Mouse (Mus musculus): ENCODE data around the gene Kank1. TPM values are rescaled to one million over a fixed set of nuclear protein-coding genes. Genes with fewer than 3 reads are reported as not detected.
"Not testable (repeated sequence)": the region's sequence is repeated elsewhere in the genome, so short reads cannot be mapped to it uniquely, and the experiment has no call there.

Kank1 gene
- polyA plus RNA-seq, 1 experiment from 2014 or later: 66.9 TPM

DNA sequence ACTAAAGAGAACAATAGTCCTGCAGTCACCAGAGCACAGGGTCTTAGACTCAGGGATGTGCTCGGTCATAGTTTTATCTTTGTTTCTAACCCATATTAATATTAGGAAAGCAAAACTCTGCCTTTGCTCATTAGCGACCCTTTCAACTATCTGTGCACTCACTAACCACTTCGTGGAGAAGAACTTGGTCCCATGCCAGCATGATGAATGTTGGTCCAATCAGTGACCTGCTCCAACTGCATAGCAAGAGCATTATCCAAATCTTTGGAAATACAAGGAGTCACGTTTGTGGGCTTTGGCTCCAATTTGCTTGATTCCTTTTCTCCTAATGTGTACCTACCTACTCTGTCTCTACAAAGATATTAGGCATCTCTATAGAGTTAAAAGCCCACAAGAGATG lies 204.0 kb downstream of the Kank1 start:
- Histone ChIP-seq H3K4me1 (replicated peaks) (peaks cover 6% of the 10 kb centered on the region; the same call in 1 of the 2 replicates), H3K27ac (no peak overlapping the region), H3K4me3 (replicated peaks) (no peak overlapping the region), H3K9me3 (no peaks in the 10 kb centered on the region), H3K9ac (replicated peaks) (no peak overlapping the region), H3K27me3 (no peaks in the 10 kb centered on the region), H3K36me3 (0 out of 2 replicates have a peak, but pooled peaks cover 5% of the 10 kb centered on the region), H3K4me2 (no peak overlapping the region)
- 88% methylated on average over 4 of the region's 4 CpGs for whole genome bisulfite sequencing
- no peak for ATAC-seq (ENCODE audit: insufficient number of reproducible peaks, insufficient read depth, low FRiP score, low TSS enrichment, low read depth)

DNA sequence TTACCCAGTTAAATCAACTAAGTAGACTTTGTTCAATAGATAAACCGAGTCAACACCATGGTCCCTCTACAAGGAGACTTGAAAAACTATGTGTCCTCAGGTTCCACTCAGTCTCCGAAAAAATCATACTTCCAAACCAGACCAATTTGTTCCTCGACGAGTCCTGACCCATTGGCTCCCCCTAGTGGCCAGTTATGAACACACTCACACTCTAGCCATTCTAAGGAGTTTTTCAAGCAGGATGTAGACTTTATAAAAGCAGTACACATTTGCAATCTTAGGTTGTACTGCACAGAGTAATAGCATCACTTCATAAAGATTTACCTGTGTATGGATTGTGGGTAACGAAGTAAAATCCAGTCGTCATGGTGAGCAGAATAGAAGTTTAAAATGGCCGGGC lies 208.3 kb downstream of the Kank1 start:
- H3K36me3 ChIP-seq: no peaks in the 10 kb centered on the region
- peaks cover 4% of the 10 kb centered on the region; the same call in 1 of the 2 replicates for H3K27me3 ChIP-seq
- no peak overlapping the region for H3K4me2 ChIP-seq
- no peak overlapping the region for H3K27ac ChIP-seq
- H3K4me3 ChIP-seq (replicated peaks): no peak overlapping the region
- no peak overlapping the region for H3K9ac ChIP-seq (replicated peaks)
- H3K4me1 ChIP-seq (replicated peaks): no peaks in the 10 kb centered on the region
- H3K9me3 ChIP-seq: no peaks in the 10 kb centered on the region
- 25% methylated on average over 7 of the region's 7 CpGs for WGBS
- no peak; the same call in 1 of the 2 replicates for ATAC-seq (ENCODE audit: insufficient number of reproducible peaks, insufficient read depth, low FRiP score, low TSS enrichment, low read depth)

DNA sequence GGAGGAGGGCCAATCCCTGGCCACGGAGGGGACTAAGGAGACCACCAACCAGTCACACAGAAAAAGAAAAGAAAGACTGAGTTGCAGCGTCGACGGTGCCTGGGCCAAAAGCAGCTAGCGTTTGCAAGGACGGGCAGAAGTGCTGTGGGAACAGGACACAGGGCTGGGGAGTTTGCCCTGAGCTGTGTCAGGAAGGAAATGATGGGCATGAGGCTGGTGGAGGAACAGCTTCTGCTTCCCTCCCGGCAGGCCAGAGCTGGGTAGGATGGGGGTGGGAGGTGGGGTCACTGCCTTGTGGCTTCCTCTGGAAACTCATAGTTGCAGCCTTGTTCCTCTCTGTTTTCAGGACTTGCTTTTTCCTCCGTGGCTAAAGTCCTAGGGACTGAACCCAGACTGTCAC lies 209.1 kb downstream of the Kank1 start:
- Histone ChIP-seq H3K4me2 (no peak overlapping the region), H3K27ac (no peak overlapping the region), H3K27me3 (peaks cover 4% of the 10 kb centered on the region; the same call in 1 of the 2 replicates), H3K9me3 (no peaks in the 10 kb centered on the region), H3K36me3 (no peaks in the 10 kb centered on the region), H3K9ac (replicated peaks) (no peak overlapping the region), H3K4me3 (replicated peaks) (no peak overlapping the region), H3K4me1 (replicated peaks) (no peaks in the 10 kb centered on the region)
- no peak for ATAC-seq (ENCODE audit: insufficient number of reproducible peaks, insufficient read depth, low FRiP score, low TSS enrichment, low read depth)
- WGBS: 71% methylated on average over 8 of the region's 8 CpGs

DNA sequence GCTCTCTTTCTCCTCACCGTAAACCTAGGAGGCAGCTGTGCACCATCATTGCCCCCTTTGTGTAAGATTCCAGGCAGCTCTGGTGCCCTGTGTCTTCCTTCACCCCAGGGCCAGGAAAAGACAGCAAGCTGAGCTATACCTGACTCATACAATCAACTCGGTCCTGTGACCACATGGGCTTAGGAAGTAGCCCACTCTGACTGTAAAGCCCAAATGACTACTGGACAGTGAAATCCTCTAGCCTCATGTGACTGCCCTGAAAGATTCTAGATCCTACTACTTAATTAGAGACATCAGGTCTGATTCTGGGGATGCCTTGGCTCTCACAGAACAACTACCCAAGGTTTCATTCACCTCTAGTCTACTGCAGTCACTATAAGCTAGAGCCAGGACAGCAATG lies 209.9 kb downstream of the Kank1 start:
- no peak overlapping the region for H3K4me2 ChIP-seq
- 80% methylated on average over 2 of the region's 2 CpGs for WGBS

DNA sequence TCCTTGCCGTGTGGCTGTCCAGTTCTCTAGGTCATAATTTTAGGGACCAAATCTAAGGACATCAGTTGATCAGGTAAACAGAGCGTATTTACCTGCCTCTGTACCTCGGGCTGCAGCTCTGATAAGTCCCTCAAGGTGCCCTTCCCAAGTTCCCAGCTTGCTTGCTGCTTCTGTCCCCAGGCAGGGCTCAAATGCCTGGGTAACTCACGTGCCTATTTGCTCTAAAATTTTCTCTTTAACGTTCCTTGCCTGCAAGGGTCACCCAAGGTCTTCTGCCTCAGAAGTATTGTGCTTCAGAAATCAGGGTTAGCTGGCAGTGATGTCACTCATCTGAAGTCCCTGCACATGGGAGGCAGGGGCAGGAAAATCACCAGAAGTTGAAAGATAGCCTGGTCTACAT lies 210.6 kb downstream of the Kank1 start:
- 65% methylated on average over 5 of the region's 5 CpGs for WGBS
- no peaks in the 10 kb centered on the region for H3K36me3 ChIP-seq
- no peak overlapping the region for H3K27ac ChIP-seq
- no peaks in the 10 kb centered on the region for H3K9me3 ChIP-seq
- no peak overlapping the region for H3K4me2 ChIP-seq
- no peak overlapping the region for H3K9ac ChIP-seq (replicated peaks)
- H3K4me3 ChIP-seq (replicated peaks): no peak overlapping the region
- H3K27me3 ChIP-seq: peaks cover 4% of the 10 kb centered on the region; the same call in 1 of the 2 replicates
- H3K4me1 ChIP-seq (replicated peaks): no peaks in the 10 kb centered on the region
- no peak for ATAC-seq (ENCODE audit: insufficient number of reproducible peaks, insufficient read depth, low FRiP score, low TSS enrichment, low read depth)

More for the DNA sequence above, 209.9 kb downstream of the Kank1 start:
- Histone ChIP-seq H3K27ac (no peak overlapping the region), H3K36me3 (no peaks in the 10 kb centered on the region), H3K9me3 (no peaks in the 10 kb centered on the region), H3K27me3 (peaks cover 4% of the 10 kb centered on the region; the same call in 1 of the 2 replicates), H3K4me3 (replicated peaks) (no peak overlapping the region), H3K9ac (replicated peaks) (no peak overlapping the region), H3K4me1 (replicated peaks) (no peaks in the 10 kb centered on the region)
- ATAC-seq (ENCODE audit: insufficient number of reproducible peaks, insufficient read depth, low FRiP score, low TSS enrichment, low read depth): no peak

DNA sequence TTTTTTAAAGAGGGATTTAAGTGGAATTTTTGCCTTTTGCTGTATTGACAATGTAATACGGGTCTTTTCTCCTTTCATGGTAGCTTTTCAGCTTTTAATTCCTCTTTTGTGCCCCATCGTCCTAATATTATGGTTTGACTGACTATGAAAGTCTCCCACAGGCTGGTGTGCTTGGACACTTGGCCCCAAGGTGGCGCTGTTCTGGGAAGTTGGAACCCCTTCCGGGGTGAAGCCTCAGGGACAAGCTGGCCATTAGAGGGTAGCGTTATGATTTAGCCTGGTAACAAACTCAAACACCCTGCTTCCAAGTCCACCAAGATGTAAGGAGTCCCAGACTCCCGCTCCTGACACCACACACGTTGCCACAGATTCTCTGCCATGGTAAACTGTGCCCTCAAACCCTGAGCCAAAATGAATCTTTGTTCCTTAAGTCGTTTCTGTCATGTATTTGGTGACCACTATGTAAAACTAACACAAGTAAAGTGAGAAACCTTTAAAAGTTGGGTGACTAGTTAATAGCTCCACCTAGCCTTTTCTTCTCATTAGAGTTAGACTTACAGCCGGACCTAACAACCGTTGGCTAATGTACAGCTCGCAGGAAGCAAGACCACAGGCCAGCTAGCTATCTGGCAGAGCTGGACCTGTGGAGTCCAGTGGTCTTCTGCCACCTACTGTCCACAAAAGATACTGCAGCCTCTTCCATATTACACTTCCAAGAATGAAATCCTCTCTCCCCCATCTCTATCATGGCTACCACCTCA lies 214.3 kb downstream of the Kank1 start:
- Histone ChIP-seq H3K4me1 (replicated peaks) (no peaks in the 10 kb centered on the region), H3K27ac (no peak overlapping the region), H3K4me2 (no peak overlapping the region), H3K9ac (replicated peaks) (no peak overlapping the region), H3K36me3 (no peaks in the 10 kb centered on the region), H3K9me3 (no peaks in the 10 kb centered on the region), H3K4me3 (replicated peaks) (no peak overlapping the region), H3K27me3 (peaks cover 4% of the 10 kb centered on the region; the same call in 1 of the 2 replicates)
- 49% methylated on average over 11 of the region's 11 CpGs for WGBS
- no peak for ATAC-seq (ENCODE audit: insufficient number of reproducible peaks, insufficient read depth, low FRiP score, low TSS enrichment, low read depth)

DNA sequence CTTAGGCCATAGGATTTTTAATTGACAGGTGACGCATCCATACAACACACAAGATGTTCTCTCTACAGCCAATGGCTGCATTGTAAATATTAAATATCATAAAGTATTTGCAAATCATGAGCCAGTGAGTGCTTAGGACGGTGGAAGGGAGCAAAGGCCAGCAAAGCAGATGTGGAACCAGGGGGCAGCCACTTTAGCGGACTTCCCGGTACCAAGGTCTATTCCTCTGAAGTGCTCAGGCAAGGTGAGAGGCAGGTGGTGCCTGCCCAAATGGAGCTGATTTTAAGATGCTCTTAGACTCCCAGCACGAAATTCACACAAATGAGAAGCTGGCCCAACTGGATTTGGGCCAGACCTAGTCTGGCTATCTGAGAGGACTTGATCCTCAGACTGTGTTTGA lies 216.4 kb downstream of the Kank1 start:
- no peak for ATAC-seq (ENCODE audit: insufficient number of reproducible peaks, insufficient read depth, low FRiP score, low TSS enrichment, low read depth)
- no peak overlapping the region for H3K9ac ChIP-seq (replicated peaks)
- peaks cover 4% of the 10 kb centered on the region; the same call in 1 of the 2 replicates for H3K27me3 ChIP-seq

DNA sequence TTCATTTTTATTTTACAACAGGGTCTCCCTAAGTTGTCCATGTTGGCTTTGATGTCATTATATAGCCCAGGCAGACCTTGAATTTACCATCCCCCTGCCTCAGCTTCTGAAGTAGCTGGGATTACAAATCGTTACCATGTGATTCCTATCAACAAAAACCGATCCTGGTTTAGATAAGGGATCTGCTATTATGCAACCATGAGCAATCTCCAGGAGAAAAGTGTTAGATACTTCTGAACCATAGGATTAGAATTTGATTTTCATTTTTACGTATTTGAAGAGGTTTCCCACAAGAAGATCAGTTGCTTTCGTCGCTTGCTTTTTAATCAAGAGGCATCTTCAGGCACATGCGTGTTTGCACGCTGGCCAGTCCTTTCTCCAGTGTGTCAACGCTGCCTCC lies 224.0 kb downstream of the Kank1 start:
- Histone ChIP-seq H3K27ac (no peak overlapping the region), H3K36me3 (no peaks in the 10 kb centered on the region), H3K27me3 (no peaks in the 10 kb centered on the region), H3K4me1 (replicated peaks) (no peaks in the 10 kb centered on the region), H3K9ac (replicated peaks) (no peak overlapping the region), H3K4me3 (replicated peaks) (no peak overlapping the region), H3K9me3 (peaks cover 8% of the 10 kb centered on the region; the same call in 1 of the 2 replicates), H3K4me2 (no peak overlapping the region)
- ATAC-seq (ENCODE audit: insufficient number of reproducible peaks, insufficient read depth, low FRiP score, low TSS enrichment, low read depth): no peak
- WGBS: 86% methylated on average over 8 of the region's 8 CpGs

More for the DNA sequence above, 216.4 kb downstream of the Kank1 start:
- no peak overlapping the region for H3K27ac ChIP-seq
- no peaks in the 10 kb centered on the region for H3K36me3 ChIP-seq
- no peak overlapping the region for H3K4me3 ChIP-seq (replicated peaks)
- no peaks in the 10 kb centered on the region for H3K4me1 ChIP-seq (replicated peaks)
- no peak overlapping the region for H3K4me2 ChIP-seq
- 80% methylated on average over 5 of the region's 5 CpGs for WGBS
- peaks cover 6% of the 10 kb centered on the region; the same call in 1 of the 2 replicates for H3K9me3 ChIP-seq

DNA sequence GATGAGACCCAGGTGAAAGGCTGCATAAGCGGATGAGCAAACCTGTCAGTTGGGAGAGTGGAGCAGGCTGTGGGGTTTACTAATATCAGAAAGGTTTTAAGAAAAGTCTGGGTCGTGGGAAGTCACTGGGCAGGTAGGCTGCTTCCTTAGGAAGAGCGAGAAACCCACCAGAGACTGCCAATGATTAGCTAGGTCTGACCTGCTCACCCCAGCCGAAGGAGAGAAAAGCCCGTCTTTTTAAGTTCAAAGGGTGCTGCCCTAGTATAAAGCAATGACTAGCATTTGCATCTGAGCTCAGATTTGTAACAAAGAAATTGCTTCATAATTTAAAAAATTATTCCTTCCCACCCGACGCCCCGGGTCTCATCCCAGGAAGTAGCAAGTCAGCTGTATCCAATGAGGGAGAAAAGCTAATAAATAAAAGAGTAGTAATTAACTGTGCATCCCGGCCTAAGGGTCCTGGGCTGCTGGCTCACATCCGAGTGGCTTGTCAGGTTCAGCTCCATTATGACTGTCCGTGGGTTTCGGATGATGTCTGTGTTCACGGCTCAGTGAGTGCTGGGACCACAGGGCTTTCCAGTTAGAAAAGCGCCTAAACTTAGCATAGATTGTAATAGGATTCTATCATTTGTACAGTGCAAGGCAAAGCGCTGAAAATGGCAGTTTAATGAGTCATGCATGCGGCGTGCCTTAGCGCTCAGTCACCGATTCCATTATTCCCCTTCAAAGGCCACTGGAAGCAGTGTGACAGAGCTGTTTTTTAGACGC lies 225.0 kb downstream of the Kank1 start:
- Histone ChIP-seq H3K4me1 (replicated peaks) (no peaks in the 10 kb centered on the region), H3K9me3 (peaks cover 8% of the 10 kb centered on the region; the same call in 1 of the 2 replicates), H3K27me3 (no peaks in the 10 kb centered on the region), H3K27ac (no peak overlapping the region), H3K9ac (replicated peaks) (no peak overlapping the region), H3K36me3 (no peaks in the 10 kb centered on the region), H3K4me2 (no peak overlapping the region), H3K4me3 (replicated peaks) (no peak overlapping the region)
- 66% methylated on average over 20 of the region's 20 CpGs for WGBS
- ATAC-seq (ENCODE audit: insufficient number of reproducible peaks, insufficient read depth, low FRiP score, low TSS enrichment, low read depth): no peak

DNA sequence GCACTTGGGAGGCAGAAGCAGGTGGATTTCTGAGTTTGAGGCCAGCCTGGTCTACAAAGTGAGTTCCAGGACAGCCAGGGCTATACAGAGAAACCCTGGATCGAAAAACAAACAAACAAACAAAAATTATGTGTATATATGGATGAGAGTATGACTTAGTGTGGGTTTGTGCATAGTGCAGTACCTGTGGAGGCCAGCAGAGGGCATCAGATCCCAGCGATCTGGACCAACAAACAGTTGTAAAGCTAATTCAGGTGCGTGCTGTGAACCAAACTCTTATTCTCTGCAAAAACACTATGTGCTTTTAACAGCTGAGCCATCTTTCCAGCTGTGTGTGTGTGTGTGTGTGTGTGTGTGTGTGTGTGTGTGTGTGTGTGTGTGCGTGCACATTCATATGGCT lies 239.0 kb downstream of the Kank1 start:
- not testable (repeated sequence) for ATAC-seq (ENCODE audit: insufficient number of reproducible peaks, insufficient read depth, low FRiP score, low TSS enrichment, low read depth); H3K9ac ChIP-seq (replicated peaks); H3K4me3 ChIP-seq (replicated peaks)

DNA sequence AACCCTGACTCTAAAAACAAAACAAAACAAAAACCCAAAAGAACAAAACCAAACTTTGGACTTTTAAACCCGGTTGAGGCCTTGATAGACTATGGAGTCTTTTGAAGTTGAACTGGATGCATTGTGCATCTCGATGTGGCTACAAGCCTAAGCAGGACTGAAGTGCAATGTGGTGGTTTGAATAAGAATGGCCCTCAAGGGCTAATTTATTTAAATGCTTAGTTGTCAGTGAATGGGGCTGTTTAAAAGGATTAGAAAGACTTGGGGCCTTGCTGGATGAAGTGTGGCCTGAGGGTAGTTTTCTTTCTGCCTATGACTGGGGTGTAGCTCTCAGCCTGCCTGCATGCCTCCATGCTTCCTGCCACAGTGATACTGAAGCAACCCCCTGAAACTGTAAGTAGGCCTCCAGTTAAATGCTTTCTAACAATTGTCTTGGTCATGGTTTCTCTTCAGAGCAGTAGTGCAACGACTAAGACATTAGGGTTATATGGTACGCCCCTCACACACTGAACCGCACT lies 242.4 kb downstream of the Kank1 start:
- no peak overlapping the region for H3K9ac ChIP-seq (replicated peaks)
- H3K27ac ChIP-seq: no peak overlapping the region
- ATAC-seq (ENCODE audit: insufficient number of reproducible peaks, insufficient read depth, low FRiP score, low TSS enrichment, low read depth): no peak
- H3K27me3 ChIP-seq: no peaks in the 10 kb centered on the region
- H3K4me1 ChIP-seq (replicated peaks): no peaks in the 10 kb centered on the region
- H3K4me3 ChIP-seq (replicated peaks): no peak overlapping the region
- 89% methylated on average over 5 of the region's 5 CpGs for WGBS
- H3K36me3 ChIP-seq: no peaks in the 10 kb centered on the region
- no peak overlapping the region for H3K4me2 ChIP-seq
- H3K9me3 ChIP-seq: peaks cover 12% of the 10 kb centered on the region; the same call in 1 of the 2 replicates

More for the DNA sequence above, 239.0 kb downstream of the Kank1 start:
- not testable (repeated sequence) for H3K4me2 ChIP-seq; H3K36me3 ChIP-seq; H3K4me1 ChIP-seq (replicated peaks); H3K27ac ChIP-seq; H3K27me3 ChIP-seq
- peaks cover 12% of the 10 kb centered on the region; the same call in 1 of the 2 replicates for H3K9me3 ChIP-seq
- 63% methylated on average over 4 of the region's 4 CpGs for WGBS

Measured in limb, embryonic 12.5 days (tissue).